Mouse (Mus musculus) megakaryocyte-erythroid progenitor cell, adult 5-6 weeks (primary cell): Measurements from ENCODE around the gene Irx5. TPM values are rescaled to one million over a fixed set of nuclear protein-coding genes. Genes with fewer than 3 reads are reported as not detected.

ENCODE experiments used
- ATAC-seq: replicated peaks from 2 replicates; pipeline ENCODE4 v1.8.0; 2016; ENCODE audit warnings: mild to moderate bottlenecking, inconsistent platforms; ENCODE audit not compliant: severe bottlenecking, poor library complexity, low FRiP score, low TSS enrichment
- total RNA-seq, 2 experiments: library from RNA; stranded (forward) in 1 of 2; stranded (reverse) in 1 of 2; fragments of 200-1000, 215-1000 nt in 1 of 2; fragments of >200 nt in 1 of 2; fragmentation: Nextera tagmentation in 1 of 2; gene quantifications; 2 replicates each; pipeline ENCODE4 v1.2.3; 2014 to 2017

The Irx5 gene
- total RNA-seq, 2 experiments from 2014 or later: not detected

- no peak for ATAC-seq
These were observed 1.8 kb downstream of the Irx5 start for GRCm38 (mm10) chr8:92359000-92359832.

GRCm38 (mm10) chr8:92359833-92360082 is 2.3 kb downstream of the Irx5 start:
- ATAC-seq: no peak

DNA sequence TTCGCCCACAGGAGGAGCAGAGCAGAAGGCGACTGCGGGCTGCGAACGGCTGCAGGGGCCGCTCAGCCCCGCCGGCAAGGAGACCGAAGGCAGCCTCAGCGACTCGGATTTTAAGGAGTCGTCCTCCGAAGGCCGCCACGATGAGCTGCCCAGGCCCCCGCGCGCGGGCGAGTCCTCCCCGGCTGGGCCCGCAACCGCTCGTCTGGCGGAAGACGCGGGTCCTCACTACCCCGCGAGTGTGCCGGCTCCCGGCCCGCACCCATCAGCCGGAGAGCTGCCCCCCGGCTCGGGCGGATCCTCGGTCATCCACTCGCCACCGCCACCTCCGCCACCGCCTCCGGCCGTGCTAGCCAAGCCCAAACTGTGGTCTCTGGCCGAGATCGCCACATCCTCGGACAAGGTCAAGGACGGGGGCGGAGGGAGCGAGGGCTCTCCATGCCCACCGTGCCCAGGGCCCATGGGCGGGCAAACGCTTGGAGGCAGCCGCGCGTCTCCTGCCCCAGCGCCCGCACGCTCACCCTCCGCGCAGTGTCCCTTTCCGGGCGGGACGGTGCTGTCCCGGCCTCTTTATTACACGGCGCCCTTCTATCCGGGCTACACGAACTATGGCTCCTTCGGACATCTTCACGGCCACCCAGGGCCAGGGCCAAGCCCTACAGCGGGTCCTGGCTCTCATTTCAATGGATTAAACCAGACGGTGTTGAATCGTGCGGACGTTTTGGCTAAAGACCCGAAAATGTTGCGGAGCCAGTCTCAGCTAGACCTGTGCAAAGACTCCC is 2.8 kb downstream of the Irx5 start:
- ATAC-seq: no peak

DNA sequence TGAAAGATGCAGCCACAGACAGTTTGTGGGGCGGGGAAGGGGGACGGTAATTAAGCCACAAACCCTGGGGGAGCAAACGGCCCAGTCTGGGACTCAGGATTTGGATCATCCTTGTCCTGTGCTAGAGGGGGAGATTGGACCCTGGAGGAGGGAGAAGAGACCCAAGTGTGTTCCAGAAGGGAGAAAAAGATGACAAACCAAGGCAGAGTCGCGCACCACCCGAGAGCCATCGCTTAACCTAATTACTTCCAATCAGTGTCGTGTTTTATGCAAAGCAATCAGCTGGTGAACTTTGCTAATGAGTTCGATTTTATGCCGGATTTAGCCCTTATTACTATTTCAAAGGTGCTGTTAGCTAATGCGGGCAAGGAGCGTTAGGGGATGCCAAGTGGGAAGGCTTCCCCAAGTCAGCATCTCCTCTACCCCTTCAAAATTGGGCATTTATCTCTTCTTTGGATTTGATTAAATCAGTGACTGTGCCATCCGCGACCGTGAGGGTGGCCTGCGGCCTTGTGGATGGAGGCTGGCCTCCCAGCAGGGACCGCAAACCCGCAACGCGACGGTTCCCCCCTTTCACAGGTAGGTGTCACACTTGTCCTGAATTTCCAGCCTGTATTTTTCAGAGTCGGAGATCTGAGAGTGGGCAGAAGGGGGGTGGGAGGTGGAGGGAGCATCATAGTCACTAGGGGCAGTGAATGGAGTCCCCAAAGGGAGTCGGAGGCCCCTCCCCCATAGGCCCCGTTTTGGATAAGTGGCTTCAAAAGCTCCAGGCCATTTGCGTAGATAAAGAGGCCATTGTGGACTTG is 4.3 kb downstream of the Irx5 start:
- ATAC-seq: no peak

DNA sequence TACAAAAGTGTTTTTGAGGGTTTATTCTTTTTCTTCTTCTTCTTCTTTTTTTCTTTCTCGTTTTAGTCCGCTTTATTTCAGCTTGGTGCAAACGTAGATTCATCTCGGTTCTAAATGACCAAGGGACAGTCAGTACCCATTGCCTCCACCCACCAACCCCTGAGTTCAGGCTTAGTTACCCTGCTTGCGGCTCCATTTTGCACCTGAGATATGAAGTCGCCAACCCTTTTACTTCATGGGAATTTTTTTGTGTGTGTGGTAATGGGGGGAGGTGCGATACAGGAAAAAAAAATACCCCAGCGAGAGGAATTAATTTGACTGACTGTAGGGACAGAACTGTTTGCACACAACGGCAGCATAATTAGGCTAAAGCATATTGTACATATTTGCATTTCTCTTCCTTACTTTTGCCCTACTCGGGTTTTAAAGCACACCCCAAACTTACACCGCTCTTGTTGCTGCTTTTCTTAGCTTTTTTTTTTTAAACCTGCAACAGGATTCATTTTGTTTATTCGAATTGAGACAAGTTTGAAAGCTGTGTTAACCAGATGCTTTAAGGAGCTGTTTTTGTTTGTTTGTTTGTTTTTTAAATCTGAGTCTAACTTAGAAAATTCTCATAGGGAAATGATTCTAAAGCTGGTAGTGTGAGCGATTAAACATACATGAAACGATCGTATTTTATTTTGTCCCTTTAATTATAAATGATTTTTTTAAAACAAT is 5.1 kb downstream of the Irx5 start:
- ATAC-seq: no peak

- no peak for ATAC-seq
These were observed 6.1 kb downstream of the Irx5 start for GRCm38 (mm10) chr8:92363217-92364147.

DNA sequence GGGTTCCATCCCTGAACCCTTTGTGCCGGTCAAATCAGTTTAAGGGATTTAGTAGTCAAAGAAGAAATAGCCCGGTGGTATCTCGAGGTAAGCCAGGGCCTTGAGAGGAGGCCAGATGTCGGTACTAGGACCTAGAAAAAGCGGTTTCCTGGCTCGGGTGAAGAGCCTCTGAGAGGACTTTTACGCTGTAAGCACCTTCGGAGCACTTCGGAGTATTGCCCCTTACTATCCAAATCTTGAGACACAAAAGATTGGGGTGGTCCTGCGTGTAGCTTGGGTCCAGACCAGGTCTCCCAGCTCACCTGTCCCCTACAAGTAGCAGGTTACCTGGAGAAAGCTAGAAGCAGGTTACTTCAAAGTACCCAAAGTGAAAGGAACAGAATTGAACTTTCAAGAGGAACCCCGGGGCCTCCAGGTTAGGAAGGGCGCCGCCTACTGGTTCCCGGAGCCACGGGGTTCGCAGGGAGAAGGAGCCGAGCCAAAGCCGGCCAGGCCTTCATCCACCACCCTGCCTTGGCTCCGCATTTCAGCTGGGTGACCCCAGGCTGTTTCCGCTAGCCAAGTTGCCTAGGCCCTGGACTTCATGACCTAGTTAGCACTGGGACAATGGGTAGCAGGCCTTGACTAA is 6.8 kb downstream of the Irx5 start:
- peak; percentile 48 for ATAC-seq

GRCm38 (mm10) chr8:92364776-92365240 is 7.4 kb downstream of the Irx5 start:
- ATAC-seq: peak; percentile 14; the same call in 1 of the 2 replicates

GRCm38 (mm10) chr8:92365241-92365943 is 8.0 kb downstream of the Irx5 start:
- no peak for ATAC-seq

DNA sequence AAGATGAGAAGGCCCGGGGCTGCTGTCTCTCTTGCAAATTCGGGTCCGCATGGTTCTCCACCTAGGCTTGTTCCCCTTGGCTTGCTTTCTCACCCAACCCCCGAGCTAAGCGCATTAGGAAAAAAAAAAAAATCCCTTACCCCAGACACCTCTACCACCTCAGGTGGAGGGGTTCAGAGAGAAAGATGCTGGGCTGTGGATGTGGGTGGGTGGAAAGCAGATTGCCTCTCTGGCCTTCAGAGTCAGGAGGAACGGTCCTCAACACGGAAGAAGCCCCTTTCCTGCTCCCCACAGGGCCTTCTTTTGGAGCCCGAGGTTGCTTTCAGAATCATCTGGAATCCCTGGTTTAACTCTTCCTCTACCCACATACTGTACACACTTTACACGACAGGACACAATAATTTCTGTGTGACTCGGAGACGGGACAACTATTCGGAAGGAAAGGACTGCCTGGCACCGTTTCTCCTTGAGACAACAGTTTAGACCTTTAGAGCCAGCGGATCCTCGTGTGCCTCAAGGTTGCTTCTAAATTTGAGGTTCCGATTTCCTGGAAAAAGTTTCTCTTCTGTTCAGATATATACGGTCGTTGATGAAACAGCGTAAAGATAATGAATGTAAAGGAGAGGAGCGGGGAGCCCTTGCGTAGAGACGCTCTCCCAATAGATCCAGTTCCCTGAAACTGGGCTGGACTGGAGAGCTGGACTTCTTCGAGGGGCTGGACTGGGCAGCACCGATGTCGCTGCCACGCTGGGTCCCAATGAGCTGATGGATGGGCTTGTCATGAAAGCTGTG is 8.7 kb downstream of the Irx5 start:
- no peak for ATAC-seq

DNA sequence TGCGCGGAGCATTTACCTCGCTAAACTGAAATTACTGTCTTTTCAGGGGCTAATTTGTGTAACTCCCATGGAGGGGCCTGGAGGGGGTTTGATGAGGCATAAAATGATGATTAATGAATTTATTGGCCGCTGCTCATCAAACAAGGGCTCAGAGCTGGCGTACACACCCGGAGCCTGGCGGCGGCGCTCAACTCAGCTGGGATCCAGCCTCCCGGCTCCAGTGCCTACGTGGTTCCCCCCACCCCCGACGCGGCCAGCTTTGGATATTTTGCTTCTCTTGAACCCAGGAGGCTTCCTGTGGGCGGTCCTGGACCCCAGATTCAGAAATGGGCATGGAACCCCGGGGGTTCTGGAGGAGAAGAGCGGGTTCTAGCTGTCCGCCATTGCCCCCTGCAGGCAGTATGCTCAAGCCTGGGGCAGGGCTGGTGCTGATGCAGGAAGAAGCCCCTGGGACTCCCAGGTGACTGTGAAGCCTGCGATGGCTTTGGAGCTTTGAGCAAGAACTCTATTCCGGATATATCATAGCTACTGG is 9.4 kb downstream of the Irx5 start:
- peak; percentile 53 for ATAC-seq

DNA sequence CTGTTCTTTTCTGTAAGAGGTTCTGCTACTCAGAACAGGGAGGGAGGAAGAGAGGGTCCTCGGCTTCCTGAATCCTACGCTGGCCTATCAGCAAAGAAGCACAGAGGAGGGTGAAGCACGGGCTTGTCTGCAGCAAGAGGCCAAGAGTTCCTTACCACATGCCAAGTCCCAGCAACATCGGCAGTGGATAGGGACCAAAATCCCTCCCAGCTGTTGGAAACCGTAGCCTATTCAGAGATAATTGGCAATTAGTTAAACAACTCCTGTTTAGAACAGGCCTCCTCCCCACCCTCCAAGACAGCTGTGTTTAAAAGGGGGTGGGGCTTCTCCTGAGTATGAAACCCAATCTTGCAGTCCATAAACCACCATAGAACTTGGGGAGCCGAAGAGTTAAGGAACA is 22.1 kb downstream of the Irx5 start:
- ATAC-seq: no peak

DNA sequence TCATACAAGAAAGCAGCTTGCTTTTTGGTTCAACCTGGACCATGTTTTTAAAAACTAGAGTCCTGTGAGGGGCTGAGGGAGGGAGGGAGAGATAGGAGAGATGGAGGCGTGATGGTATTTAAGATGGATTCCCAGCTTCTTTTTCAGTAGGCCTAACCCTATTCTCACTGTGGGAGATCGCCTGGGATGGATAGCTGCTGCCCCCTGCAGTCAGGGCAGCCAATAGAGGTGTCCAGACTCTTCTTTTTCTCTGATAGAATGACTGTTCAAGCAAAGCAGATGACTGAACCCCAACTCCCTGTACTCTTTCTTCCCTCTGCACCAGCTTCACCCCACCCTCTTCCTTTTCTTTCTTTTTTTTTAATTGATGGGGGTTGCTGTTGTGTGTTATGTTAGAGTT is 23.1 kb downstream of the Irx5 start:
- no peak for ATAC-seq

- no peak for ATAC-seq
These were observed 30.5 kb downstream of the Irx5 start for GRCm38 (mm10) chr8:92387893-92388292.

DNA sequence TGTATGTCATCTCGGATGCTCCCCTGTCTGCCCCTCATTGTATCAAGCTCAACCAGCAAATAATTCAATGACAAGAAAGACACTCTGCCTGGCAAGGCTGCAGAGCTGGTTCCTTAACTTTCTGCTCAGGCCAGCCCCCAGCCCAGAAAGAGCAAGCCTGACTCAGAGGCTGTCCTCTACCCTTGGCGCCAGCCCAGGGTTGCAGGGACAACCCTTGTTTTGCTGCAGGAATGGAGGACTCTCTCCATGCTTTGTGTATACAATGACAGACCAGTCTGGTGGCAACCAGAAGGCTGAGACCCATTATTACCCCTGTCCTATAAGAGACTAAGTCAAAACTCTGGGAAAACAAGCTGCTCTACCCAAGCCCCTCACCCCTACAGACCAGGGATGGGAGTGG is 46.8 kb downstream of the Irx5 start:
- ATAC-seq: no peak

DNA sequence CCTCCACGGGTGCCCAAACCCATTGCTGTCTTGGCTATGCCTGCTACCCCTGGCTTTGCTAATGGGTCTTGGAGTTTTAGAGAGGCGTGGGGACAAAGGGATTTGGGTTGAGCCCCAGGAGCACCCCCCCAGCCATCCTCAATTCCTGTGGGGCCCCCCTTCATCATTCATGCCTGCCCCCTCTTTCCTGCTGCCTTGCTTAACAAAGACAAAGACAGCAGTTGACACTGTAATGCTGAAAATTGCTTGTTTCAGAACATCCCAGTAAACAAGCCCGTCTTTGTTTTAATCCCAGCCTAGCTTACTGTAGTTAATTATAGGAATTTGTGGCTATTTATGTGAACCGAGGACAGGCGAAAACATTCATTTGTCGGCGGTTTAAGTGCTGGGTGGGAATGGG is 50.7 kb downstream of the Irx5 start:
- no peak for ATAC-seq

GRCm38 (mm10) chr8:92413583-92413982 is 56.2 kb downstream of the Irx5 start:
- no peak for ATAC-seq
